Mouse (Mus musculus) urinary bladder, postnatal 25 days (tissue): Measurements from ENCODE around the gene Rcvrn.

Experiments used
- DNase-seq: peaks from one replicate; pipeline ENCODE4 v3.0.0; 2022; ENCODE audit warnings: low spot score

The Rcvrn gene

GRCm38 (mm10) chr11:67668460-67669007, 26.6 kb upstream of the Rcvrn start:
- DNase-seq = no peak

DNA sequence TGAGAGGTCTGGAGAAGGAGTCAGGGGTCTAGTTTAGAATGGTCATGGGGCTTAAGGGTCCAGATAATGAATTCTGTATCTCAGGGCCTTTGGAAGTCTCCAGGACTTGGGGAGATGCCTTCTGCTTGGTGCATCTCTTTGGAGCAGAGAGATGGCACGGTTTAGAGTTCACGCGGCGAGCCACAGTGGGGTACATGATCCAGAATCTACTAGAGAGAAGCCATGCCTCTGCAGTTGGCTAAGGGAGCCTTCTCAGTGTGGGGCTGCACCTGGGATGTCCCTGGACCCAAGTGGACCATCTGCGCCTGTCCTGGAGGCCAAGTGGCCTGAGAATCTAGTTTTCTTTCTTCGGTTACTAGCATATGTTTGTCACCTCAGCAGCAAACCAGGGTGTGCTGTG, 25.1 kb upstream of the Rcvrn start:
- DNase-seq = no peak

GRCm38 (mm10) chr11:67672140-67672539, 23.0 kb upstream of the Rcvrn start:
- no peak for DNase-seq

DNA sequence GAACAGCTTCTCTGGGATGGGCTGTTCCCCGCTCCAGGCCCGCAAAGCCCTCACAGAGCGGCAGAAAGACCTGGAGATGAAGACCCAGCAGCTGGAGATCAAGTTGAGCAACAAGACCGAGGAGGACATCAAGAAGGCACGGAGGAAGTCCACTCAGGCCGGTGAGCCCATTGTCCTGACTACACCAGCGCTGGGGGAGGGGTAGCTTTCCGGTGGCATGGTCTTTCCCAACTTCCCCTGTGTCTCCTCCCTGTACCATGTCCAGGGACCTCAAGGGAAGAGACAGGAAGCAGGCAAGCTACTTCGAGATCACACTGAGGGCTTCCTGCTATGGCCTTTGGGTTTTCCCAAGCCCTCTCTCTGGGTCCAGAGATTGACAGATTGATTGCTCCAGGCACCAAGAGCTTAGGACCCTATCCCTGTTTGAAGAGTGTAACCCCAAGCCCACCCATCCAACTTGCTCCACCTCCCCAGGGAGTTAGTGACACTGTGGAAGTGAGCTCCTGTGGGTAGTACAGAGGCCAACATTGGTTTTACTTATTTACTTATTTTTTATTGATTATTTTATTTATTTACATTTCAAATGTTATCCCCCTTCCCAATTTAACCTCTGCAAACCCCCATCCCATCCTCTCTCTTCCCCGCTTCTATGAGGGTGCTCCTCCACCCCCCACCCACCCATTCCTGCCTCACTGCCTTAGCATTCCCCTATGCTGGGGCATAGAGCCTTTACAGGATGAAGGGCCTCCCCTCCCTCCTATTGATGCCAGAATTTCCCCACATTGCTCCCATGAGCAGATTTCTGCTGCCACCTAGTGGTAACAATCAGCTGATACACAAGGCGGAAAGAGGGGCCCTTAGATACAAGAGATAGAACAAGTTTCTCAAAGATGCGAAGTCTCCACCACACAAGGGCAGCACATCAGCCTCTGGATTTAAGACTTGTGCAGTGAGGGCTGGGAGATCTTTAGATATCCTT, 19.3 kb upstream of the Rcvrn start:
- peak; percentile 36 for DNase-seq

DNA sequence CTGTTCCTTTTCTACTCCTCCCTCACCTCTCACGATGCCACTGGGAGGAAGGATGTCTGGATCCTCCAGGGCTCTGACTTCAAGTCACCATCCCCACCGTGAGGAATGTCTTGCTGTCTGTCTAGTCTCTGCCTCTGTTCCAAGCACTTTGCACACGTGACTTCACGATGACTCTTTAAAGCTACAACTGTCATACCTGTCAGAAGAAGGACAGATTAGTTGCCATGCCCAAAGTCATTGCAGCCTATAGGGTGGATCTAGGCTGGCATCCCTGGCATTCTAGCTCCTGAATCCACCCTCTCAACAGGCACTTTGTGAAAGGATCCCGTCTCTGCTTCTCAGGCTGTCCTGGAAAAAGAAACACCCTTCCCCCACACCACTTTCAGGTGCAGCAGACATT, 15.8 kb upstream of the Rcvrn start:
- no peak for DNase-seq

- no peak for DNase-seq
Measured at GRCm38 (mm10) chr11:67679930-67680329, 15.2 kb upstream of the Rcvrn start.

GRCm38 (mm10) chr11:67681871-67682270, 13.3 kb upstream of the Rcvrn start:
- no peak for DNase-seq

DNA sequence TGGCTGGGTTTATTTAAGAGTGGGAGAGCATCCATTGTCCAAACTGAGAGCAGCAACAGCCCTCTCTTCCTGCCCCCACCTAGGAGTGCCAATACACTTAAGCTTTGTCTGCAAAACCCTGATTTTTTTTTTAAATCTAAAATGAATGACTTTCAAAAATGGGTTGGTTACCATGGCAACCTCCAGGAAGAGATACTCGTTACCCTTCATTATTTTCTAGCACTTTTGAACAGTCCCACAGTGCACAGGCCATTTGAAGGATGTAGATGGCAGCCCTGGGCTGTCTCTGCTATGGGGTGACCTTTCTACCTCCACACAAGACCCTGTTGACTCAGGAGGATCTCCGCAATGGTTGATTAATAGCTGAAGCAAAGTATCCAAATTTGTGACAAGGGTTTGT, 9.0 kb upstream of the Rcvrn start:
- no peak for DNase-seq

DNA sequence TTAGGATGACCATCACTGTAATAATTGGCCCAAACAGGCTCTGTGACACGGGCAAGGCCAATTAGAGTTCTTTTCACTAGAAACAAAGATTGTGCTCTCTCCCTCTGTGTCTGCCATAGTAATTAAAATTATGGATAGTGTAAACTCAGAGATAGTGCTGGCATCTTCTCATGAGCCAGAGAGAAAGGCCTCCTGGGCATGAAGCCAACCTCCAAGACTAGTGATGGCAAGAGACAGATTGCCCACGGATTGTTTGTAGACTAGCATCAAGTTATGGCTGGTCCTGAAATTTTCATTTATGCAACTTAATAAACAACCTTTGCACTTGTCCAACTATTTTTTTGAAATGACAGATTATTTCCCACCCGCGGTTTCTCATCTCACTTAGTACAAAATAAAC, 17.9 kb downstream of the Rcvrn start:
- DNase-seq = no peak

GRCm38 (mm10) chr11:67715382-67715781, 20.3 kb downstream of the Rcvrn start:
- DNase-seq = no peak

- no peak for DNase-seq
Measured at GRCm38 (mm10) chr11:67721485-67721884, 26.4 kb downstream of the Rcvrn start.

DNA sequence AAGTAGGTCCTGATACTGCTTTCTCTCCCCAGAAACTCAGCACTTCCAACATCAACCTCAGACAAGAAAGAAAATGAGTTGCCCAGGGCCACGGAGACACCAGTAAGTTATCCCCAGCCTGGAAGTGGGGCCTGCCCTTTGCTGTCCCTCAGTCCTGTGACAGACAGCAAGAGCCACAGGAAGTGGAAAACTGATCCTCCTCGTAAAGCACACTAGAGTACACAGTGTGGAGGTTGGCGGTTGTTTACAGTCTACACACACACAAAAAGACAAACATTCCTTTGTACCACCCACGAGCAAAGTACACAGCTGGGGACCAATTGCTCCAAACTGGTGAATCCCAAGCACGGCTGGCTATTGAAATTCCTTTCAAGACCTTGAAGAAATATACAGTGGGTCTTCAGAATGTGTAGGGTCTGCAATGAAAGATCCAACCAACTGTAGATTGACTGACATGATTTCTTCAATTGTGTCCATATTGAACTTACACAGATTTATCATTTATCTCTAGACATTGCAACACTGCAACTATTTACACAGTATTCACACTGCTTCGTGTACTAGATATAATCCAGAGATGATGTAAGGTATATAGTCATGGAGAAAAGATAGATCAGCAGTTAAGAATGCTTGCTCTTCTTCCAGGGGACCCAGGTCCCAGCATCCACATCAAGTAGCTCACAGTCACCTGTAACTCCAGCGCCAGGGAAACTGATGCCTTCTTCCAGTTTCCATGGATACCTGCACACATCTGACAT, 27.5 kb downstream of the Rcvrn start:
- no peak for DNase-seq

- DNase-seq = no peak
Measured at GRCm38 (mm10) chr11:67723231-67724013, 28.3 kb downstream of the Rcvrn start.

- DNase-seq = no peak
Measured at GRCm38 (mm10) chr11:67727095-67727494, 32.0 kb downstream of the Rcvrn start.

DNA sequence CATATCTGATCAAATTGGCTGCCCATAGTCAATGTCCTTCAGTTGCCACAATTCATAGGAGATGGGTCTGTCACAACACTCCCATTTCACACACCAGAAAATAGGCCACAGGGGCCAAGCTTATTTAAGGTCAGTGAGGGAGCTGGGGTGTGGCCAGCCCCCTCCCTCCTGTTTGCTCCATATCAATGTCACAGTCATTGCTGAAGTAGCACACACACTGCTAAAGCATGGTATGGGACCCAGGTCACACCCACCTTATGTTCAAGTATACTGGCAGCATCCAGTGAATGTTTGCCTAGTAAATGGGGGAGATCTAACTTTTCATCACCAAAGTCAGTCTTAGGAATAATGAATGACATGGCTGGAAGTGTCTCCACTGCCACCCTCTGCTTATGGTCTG, 33.6 kb downstream of the Rcvrn start:
- no peak for DNase-seq

- DNase-seq = no peak
Measured at GRCm38 (mm10) chr11:67731056-67731455, 35.9 kb downstream of the Rcvrn start.

DNA sequence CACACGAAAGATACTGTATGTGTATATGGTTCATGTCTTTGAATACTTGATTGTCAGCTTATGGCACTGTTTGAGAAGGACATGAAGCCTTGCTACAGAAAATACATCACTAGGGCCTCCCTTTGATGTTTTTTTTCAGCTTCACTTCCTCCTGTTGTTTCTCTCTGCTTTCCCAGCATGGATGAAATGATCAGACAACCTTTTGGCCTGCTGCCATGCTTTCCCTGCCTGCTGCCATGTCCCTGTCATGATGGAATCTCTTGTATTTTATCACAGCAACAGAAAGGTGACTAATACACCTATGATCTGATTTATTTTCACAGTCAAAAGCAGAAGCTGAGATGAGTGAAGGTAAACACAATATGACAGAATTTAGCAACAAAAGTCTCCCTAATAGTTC, 38.6 kb downstream of the Rcvrn start:
- DNase-seq = no peak

GRCm38 (mm10) chr11:67734597-67734996, 39.5 kb downstream of the Rcvrn start:
- DNase-seq = no peak

DNA sequence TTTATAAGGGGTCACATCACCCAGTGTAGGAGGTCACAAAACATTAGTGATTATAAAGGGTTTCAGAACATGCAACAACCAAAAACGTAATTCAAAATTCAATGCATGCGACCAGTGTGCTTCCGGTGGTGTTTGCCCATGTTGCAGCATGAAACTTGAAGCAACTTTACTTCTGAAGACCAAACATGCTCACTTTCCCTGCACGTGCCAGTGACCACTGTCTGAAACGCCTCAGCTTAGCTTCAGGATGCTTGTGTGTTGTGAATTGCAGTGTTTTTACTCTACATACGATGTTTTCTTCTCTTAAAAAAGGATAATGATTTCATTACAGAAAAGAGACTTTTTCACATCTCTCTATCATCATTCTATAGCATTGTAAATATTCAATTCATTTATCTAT, 43.2 kb downstream of the Rcvrn start:
- no peak for DNase-seq

DNA sequence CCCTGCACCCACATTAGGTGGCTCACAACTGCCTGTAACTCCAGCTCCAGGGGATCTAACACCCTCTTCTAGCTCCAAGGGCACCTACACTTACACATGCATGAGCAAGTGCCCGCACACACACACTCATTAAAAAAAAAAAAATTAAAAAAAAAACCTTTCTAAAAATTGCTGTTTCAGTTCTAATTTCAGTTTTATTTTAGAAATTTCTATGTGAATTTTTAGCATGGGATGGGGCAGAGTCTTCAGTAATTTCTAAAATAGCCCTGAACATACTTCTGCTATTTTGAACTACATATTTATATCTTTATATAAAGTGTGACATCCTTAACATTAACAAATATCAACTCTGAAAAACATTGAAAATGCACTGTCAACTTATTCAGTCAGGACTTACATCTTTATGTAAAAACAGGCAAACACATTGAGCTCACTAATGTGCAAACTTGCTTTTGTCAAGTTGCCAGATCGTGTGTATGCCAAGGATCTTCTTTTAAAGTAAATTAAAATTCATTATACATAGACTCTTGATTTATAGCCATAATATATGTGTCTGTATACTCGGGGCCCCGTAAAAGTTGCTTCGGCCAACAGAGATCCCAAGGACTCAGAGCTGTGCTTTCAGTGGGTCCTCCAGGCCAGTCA, 43.8 kb downstream of the Rcvrn start:
- DNase-seq = no peak

DNA sequence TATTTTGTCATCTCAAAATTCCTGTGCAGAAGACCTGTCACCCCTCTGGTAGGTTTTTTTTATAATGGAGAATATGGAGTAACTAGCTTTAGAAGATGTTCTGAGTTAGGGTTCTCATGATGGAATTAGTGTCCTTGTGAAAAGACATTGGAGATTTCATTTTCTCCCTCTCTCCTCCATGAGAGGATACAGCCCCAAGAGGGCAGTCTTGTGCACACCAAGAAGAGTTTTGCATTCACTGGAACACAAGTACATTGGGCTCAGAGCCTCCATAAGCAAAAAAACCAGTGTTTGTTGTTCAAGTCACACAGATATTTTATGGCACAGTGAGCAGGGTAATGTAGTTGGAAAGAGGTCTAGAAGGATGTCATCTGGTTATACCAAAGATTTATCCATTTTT, 46.4 kb downstream of the Rcvrn start:
- no peak for DNase-seq
